Mouse (Mus musculus) bone marrow macrophage, adult 2 months (primary cell): ENCODE results near the gene Dock1.

Experiments
- CTCF ChIP-seq: IDR thresholded peaks from 2 replicates; pipeline ENCODE4 v1.5.1; 2012; ENCODE audit warnings: low read depth, mild to moderate bottlenecking, low read length, moderate library complexity
- POLR2A ChIP-seq: IDR thresholded peaks from 2 replicates; pipeline ENCODE4 v1.6.1; 2012; ENCODE audit warnings: mild to moderate bottlenecking, low read depth, low read length, borderline replicate concordance

- TF ChIP-seq CTCF (no peak), POLR2A (no peak)
Measured at GRCm38 (mm10) chr7:134669474-134670311, 761 bp upstream of the Dock1 start.
